8 mouse cellular contexts compared by ENCODE assay signal in genomic region chr7:107594325-107594856, GRCm38 (mm10). TPM values are rescaled to one million over a fixed set of nuclear protein-coding genes. Genes with fewer than 3 reads are reported as not detected.
DNase-seq lines count a peak whose midpoint lies in the region; ATAC-seq lines count a peak whose summit lies in the region.

No protein-coding gene starts in this region.

- peaks cover 3% of the 10 kb centered on the region; the same call in 1 of the 2 replicates for H3K27me3 ChIP-seq in hindbrain, embryonic 15.5 days

- H3K9ac ChIP-seq in hindbrain, embryonic 15.5 days, result peak overlapping the region; percentile 50

- H3K36me3 ChIP-seq in hindbrain, embryonic 15.5 days, result no peaks in the 10 kb centered on the region

- 3% methylated on average over 16 of the region's 16 CpGs for WGBS in hindbrain, embryonic 15.5 days

- peak overlapping the region; percentile 98 for H3K4me2 ChIP-seq in hindbrain, embryonic 15.5 days

- H3K9me3 ChIP-seq in hindbrain, embryonic 15.5 days, result no peaks in the 10 kb centered on the region

- peak; percentile 31 to 36 for DNase-seq in adrenal gland, adult 18-20 months (ENCODE audit: low spot score in 2 of 2)
- peak; percentile 59 to 63 for DNase-seq in cerebellum, postnatal 14 days
- DNase-seq in frontal cortex, postnatal 25 days (ENCODE audit: low spot score in 2 of 2), result peak; percentile 18 to 19
- DNase-seq in left cerebral cortex, adult 18-20 months (ENCODE audit: low spot score in 2 of 2), result peak; percentile 11 to 12
- DNase-seq in lung, postnatal 36 days, result peak; percentile 77
- peak; percentile 51 to 53 for DNase-seq in right cerebral cortex, postnatal 10 days (ENCODE audit: low spot score in 2 of 2)
- DNase-seq in Muller cell, postnatal 12 days (ENCODE audit: inconsistent ontology term), result no peak

- H3K4me1 ChIP-seq in hindbrain, embryonic 15.5 days (replicated peaks), result peaks cover 22% of the 10 kb centered on the region

- no peak overlapping the region for H3K27ac ChIP-seq in hindbrain, embryonic 15.5 days (replicated peaks)

- peak; percentile 82 for ATAC-seq in hindbrain, embryonic 15.5 days (ENCODE audit: low FRiP score, low read depth)

- peak overlapping the region; percentile 63 for H3K4me3 ChIP-seq in hindbrain, embryonic 15.5 days

RNA-seq across cellular contexts. Expression of gene Ppfibp2, which starts 0.6 kb away (rescaled TPM):
- total RNA-seq in adrenal gland, adult 18-20 months (2021), result 1 to 10 TPM; 4.0 TPM
- polyA plus RNA-seq in hindbrain, embryonic 15.5 days (2015; fragmentation: Nextera tagmentation; extraction: Ambion mirVana), result 2.5 and 2.8 TPM in 2 replicates
- total RNA-seq in left cerebral cortex, adult 18-20 months (2021), result 1 to 10 TPM; 7.1 to 7.6 TPM

RNA-seq across cellular contexts. Expression of gene Olfml1, which starts 27.1 kb away (rescaled TPM):
- total RNA-seq in adrenal gland, adult 18-20 months (2021), result 10 to 100 TPM in 1 of 2 experiments, 1 to 10 TPM in 1; 6.9 to 10.5 TPM
- 3.3 and 4.2 TPM in 2 replicates for polyA plus RNA-seq in hindbrain, embryonic 15.5 days (2015; fragmentation: Nextera tagmentation; extraction: Ambion mirVana)
- total RNA-seq in left cerebral cortex, adult 18-20 months (2021), result 10 to 100 TPM; 10.3 to 10.8 TPM

RNA-seq across cellular contexts. Expression of gene 5330417H12Rik, which starts 30.6 kb away (rescaled TPM):
- not detected for total RNA-seq in adrenal gland, adult 18-20 months (2021)
- polyA plus RNA-seq in hindbrain, embryonic 15.5 days (2015; fragmentation: Nextera tagmentation; extraction: Ambion mirVana), result not detected in 2 replicates
- total RNA-seq in left cerebral cortex, adult 18-20 months (2021), result not detected
